In genomic region chr8:84545522-84545921, GRCm38 (mm10) we compare ENCODE assay signal across 22 mouse cellular contexts.
DNase-seq lines count a peak whose midpoint lies in the region; ATAC-seq and TF ChIP-seq lines count a peak whose summit lies in the region.
"Had no signal": no experiment of that assay in that cellular context is flagged by ENCODE, and none has a peak within 500 bp of the region (broad histone marks: within the 10 kb centered on the region; RNA-seq: fewer than 3 reads in every experiment).

No protein-coding gene starts in this region.

- H3K4me2 ChIP-seq in heart, postnatal 0 days (ENCODE audit: low read depth, low read length), result no peak overlapping the region
- H3K4me2 ChIP-seq: embryonic facial prominence, embryonic 15.5 days; limb, embryonic 12.5 days had no signal

- H3K36me3 ChIP-seq in heart, embryonic 10.5 days, result no peaks in the 10 kb centered on the region
- H3K36me3 ChIP-seq in heart, postnatal 0 days (replicated peaks; ENCODE audit: control insufficient read depth, insufficient read depth, low read length), result no peaks in the 10 kb centered on the region
- H3K36me3 ChIP-seq: embryonic facial prominence, embryonic 15.5 days; limb, embryonic 12.5 days had no signal

- TF ChIP-seq CTCF in heart, postnatal 0 days (IDR thresholded peaks at IDR 0.05; ENCODE audit: low read depth), result no peak

- peaks cover 28% of the 10 kb centered on the region for H3K4me1 ChIP-seq in heart, embryonic 10.5 days
- no peaks in the 10 kb centered on the region for H3K4me1 ChIP-seq in heart, postnatal 0 days (ENCODE audit: control insufficient read depth, insufficient read depth)
- H3K4me1 ChIP-seq: embryonic facial prominence, embryonic 15.5 days had no signal

- no peak for TF ChIP-seq EP300 in heart, postnatal 0 days (IDR thresholded peaks at IDR 0.05; ENCODE audit: low read depth)

- 14% methylated on average over 3 of the region's 3 CpGs for WGBS in heart, embryonic 10.5 days
- 11% methylated on average over 3 of the region's 3 CpGs for WGBS in heart, postnatal 0 days

- peak overlapping the region; percentile 60 for H3K27ac ChIP-seq in heart, embryonic 10.5 days
- no peak overlapping the region for H3K27ac ChIP-seq in heart, postnatal 0 days (ENCODE audit: low read depth)
- H3K27ac ChIP-seq: embryonic facial prominence, embryonic 15.5 days had no signal

- H3K27me3 ChIP-seq in heart, embryonic 10.5 days (ENCODE audit: insufficient read depth, poor library complexity, severe bottlenecking), result no peaks in the 10 kb centered on the region
- H3K27me3 ChIP-seq in heart, postnatal 0 days (ENCODE audit: control insufficient read depth, insufficient read depth, low read length), result no peaks in the 10 kb centered on the region
- H3K27me3 ChIP-seq: embryonic facial prominence, embryonic 15.5 days; limb, embryonic 12.5 days had no signal

- H3K4me3 ChIP-seq in heart, embryonic 10.5 days, result no peak overlapping the region
- no peak overlapping the region for H3K4me3 ChIP-seq in heart, postnatal 0 days (ENCODE audit: low read depth, low read length)
- H3K4me3 ChIP-seq: embryonic facial prominence, embryonic 15.5 days; limb, embryonic 12.5 days; megakaryocyte, embryonic 14.5 days; myocyte had no signal

- DNase-seq in heart, embryonic 10.5 days (ENCODE audit: low spot score), result peak; percentile 81
- DNase-seq in heart, postnatal 4 days, result no peak
- no peak for DNase-seq in heart, postnatal 0 days (ENCODE audit: low spot score)
- no peak for DNase-seq in heart, adult 8-10 months (ENCODE audit: low spot score)
- DNase-seq in c-Kit-positive CD71-positive TER-119-negative erythroid progenitor cells, embryonic 14.5 days (ENCODE audit: low read depth), result peak; percentile 41
- no peak for DNase-seq in thymus, postnatal 14 days
- DNase-seq: adrenal gland, adult 2 months; cerebellum, postnatal 10 days; gastrocnemius, postnatal 14 days; lung, adult 18-20 months; lung, postnatal 14 days; midbrain, embryonic 14.5 days; spleen, adult 18-20 months; thymus, postnatal 36 days had no signal

- ATAC-seq in heart, postnatal 0 days (ENCODE audit: insufficient read depth, low read depth), result peak; percentile 20; the same call in 1 of the 2 replicates
- no peak for ATAC-seq in frontal cortex, adult (ENCODE audit: low TSS enrichment)
- ATAC-seq: forebrain, embryonic 14.5 days; hindbrain, embryonic 16.5 days; intestine, postnatal 0 days had no signal

- no peak overlapping the region for H3K9ac ChIP-seq in heart, postnatal 0 days (replicated peaks; ENCODE audit: low read depth, low read length)
- H3K9ac ChIP-seq: embryonic facial prominence, embryonic 15.5 days; limb, embryonic 12.5 days had no signal

- H3K9me3 ChIP-seq in heart, embryonic 10.5 days, result no peaks in the 10 kb centered on the region
- H3K9me3 ChIP-seq in heart, postnatal 0 days (replicated peaks; ENCODE audit: control insufficient read depth, low read length), result no peaks in the 10 kb centered on the region
- H3K9me3 ChIP-seq: embryonic facial prominence, embryonic 15.5 days; limb, embryonic 12.5 days had no signal

Comparison
In these comparisons a context has a peak if more than half of its experiments do, and no peak if none do; other contexts are left out.
1. DNase-seq: peak in heart, embryonic 10.5 days (single experiment) and c-Kit-positive CD71-positive TER-119-negative erythroid progenitor cells, embryonic 14.5 days (single experiment); none in heart, postnatal 4 days (single experiment), heart, postnatal 0 days (single experiment), heart, adult 8-10 months (single experiment) and thymus, postnatal 14 days (single experiment).